Mouse (Mus musculus): Measurements from ENCODE around the gene Ccdc47. TPM values are rescaled to one million over a fixed set of nuclear protein-coding genes. Genes with fewer than 3 reads are reported as not detected.

Gene Ccdc47
- polyA plus RNA-seq, 1 experiment from 2014 or later = 73.3 TPM

DNA sequence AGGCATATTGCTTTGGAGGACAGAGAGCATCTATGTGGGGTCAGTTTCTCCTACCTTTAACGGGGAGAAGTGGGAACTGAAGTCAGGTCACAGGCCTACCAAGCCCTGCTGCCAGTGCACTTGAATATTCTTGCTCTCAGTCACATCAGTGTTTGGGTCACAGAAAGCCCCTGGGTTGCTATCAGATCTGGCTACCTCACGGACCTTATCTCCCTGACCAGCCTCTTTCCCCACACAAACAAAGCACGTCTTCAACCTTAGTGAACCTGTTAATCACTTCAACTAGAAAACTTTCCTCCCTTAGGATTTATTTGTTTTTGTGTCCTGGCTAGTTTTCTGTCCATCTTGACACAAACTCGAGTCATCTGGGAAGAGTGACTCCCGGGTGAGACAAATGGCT, 39.8 kb downstream of the Ccdc47 start:
- Histone ChIP-seq H3K9me3 (ENCODE audit: control insufficient read depth, low read length) (no peaks in the 10 kb centered on the region), H3K27me3 (replicated peaks; ENCODE audit: control insufficient read depth, insufficient read depth, low read length) (no peaks in the 10 kb centered on the region), H3K27ac (ENCODE audit: low read depth, low read length) (no peak overlapping the region), H3K4me1 (replicated peaks; ENCODE audit: control insufficient read depth, insufficient read depth, low read length) (peaks cover 20% of the 10 kb centered on the region), H3K36me3 (ENCODE audit: control insufficient read depth, insufficient read depth, low read length) (no peaks in the 10 kb centered on the region; the same call in 1 of the 2 replicates), H3K4me3 (ENCODE audit: low read depth, low read length) (no peak overlapping the region), H3K4me2 (no peak overlapping the region), H3K9ac (ENCODE audit: low read depth, low read length) (no peak overlapping the region)
- 59% methylated on average over 5 of the region's 5 CpGs for WGBS
- DNase-seq (ENCODE audit: low spot score) = no peak
- no peak for ATAC-seq (replicated peaks; ENCODE audit: low FRiP score)

DNA sequence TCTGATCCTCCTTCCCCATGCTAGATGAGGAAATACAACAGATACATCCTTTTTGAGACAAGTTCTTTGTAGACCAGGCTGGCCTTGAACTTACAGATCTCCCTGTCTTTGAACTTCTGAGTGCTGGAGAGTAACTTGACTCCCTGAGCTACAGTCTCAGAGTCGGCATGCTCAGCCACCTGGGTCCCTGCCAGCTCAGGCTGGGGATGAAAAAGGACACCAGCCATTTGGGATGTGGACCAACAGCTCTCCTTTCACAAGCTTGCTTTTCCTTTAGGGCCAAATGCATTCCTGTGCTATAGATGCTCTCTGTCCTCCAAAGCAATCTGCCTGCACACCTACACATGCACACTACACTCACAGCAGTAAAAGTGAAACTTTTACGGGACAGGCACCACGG, 41.1 kb downstream of the Ccdc47 start:
- no peak for ATAC-seq (replicated peaks; ENCODE audit: low FRiP score)
- WGBS = 65% methylated on average over 3 of the region's 3 CpGs
- Histone ChIP-seq H3K27ac (ENCODE audit: low read depth, low read length) (no peak overlapping the region), H3K9ac (ENCODE audit: low read depth, low read length) (no peak overlapping the region), H3K36me3 (ENCODE audit: control insufficient read depth, insufficient read depth, low read length) (no peaks in the 10 kb centered on the region; the same call in 1 of the 2 replicates), H3K4me2 (no peak overlapping the region), H3K4me1 (replicated peaks; ENCODE audit: control insufficient read depth, insufficient read depth, low read length) (peaks cover 20% of the 10 kb centered on the region), H3K4me3 (ENCODE audit: low read depth, low read length) (no peak overlapping the region), H3K27me3 (replicated peaks; ENCODE audit: control insufficient read depth, insufficient read depth, low read length) (no peaks in the 10 kb centered on the region), H3K9me3 (ENCODE audit: control insufficient read depth, low read length) (no peaks in the 10 kb centered on the region)
- no peak for DNase-seq (ENCODE audit: low spot score)

DNA sequence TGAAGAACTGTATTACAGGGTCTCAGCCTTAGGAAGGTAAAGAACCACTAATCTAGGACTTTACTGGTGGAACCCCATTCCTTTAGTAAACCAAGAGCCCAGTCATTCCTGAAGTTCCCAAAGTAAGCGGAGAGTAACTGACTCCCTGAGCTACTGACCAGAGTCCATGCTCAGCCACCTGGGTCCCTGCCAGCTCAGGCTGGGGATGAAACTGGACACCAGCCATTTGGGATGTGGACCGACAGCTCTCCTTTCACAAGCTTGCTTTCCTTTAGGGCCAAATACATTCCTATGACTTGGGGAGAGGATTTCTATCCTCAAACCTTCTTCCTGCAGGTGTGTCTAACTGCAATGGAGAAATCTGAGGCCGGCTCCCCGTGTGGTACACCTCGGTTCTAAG, 41.8 kb downstream of the Ccdc47 start:
- H3K36me3 ChIP-seq (ENCODE audit: control insufficient read depth, insufficient read depth, low read length) = no peaks in the 10 kb centered on the region; the same call in 1 of the 2 replicates
- DNase-seq (ENCODE audit: low spot score) (no peak), ATAC-seq (replicated peaks; ENCODE audit: low FRiP score) (no peak)
- no peaks in the 10 kb centered on the region for H3K27me3 ChIP-seq (replicated peaks; ENCODE audit: control insufficient read depth, insufficient read depth, low read length)
- H3K4me2 ChIP-seq = no peak overlapping the region
- no peaks in the 10 kb centered on the region for H3K9me3 ChIP-seq (ENCODE audit: control insufficient read depth, low read length)
- no peak overlapping the region for H3K27ac ChIP-seq (ENCODE audit: low read depth, low read length)
- 76% methylated on average over 5 of the region's 5 CpGs for WGBS
- no peak overlapping the region for H3K9ac ChIP-seq (ENCODE audit: low read depth, low read length)
- H3K4me1 ChIP-seq (replicated peaks; ENCODE audit: control insufficient read depth, insufficient read depth, low read length) = peaks cover 17% of the 10 kb centered on the region
- H3K4me3 ChIP-seq (ENCODE audit: low read depth, low read length) = no peak overlapping the region

DNA sequence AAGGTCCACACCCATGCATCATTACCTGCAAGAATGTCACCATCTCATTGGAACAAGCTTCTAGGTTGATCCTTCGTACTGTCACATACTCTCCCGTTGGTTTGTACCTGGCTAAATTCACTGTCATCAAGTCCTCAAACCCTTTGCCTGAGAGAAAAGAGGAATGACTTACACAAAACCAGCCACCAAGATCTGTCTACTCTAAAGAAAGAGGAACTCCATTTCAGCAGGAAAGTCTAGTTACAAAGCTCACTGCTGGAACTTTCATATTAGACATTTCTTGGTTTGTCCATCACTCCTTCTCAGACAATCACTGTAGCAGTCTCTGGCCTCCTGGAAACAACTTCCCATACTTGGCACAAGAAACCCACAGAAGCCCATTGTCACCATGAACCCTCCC, 42.9 kb downstream of the Ccdc47 start:
- peaks cover 10% of the 10 kb centered on the region for H3K4me1 ChIP-seq (replicated peaks; ENCODE audit: control insufficient read depth, insufficient read depth, low read length)
- no peak for ATAC-seq (replicated peaks; ENCODE audit: low FRiP score)
- no peak overlapping the region for H3K4me3 ChIP-seq (ENCODE audit: low read depth, low read length)
- H3K36me3 ChIP-seq (ENCODE audit: control insufficient read depth, insufficient read depth, low read length) = no peaks in the 10 kb centered on the region; the same call in 1 of the 2 replicates
- DNase-seq (ENCODE audit: low spot score) = no peak
- H3K27me3 ChIP-seq (replicated peaks; ENCODE audit: control insufficient read depth, insufficient read depth, low read length) = no peaks in the 10 kb centered on the region
- H3K27ac ChIP-seq (ENCODE audit: low read depth, low read length) = no peak overlapping the region
- 76% methylated on average over 2 of the region's 2 CpGs for WGBS
- H3K9ac ChIP-seq (ENCODE audit: low read depth, low read length) = no peak overlapping the region
- no peak overlapping the region for H3K4me2 ChIP-seq
- H3K9me3 ChIP-seq (ENCODE audit: control insufficient read depth, low read length) = no peaks in the 10 kb centered on the region

- H3K27me3 ChIP-seq (replicated peaks; ENCODE audit: control insufficient read depth, insufficient read depth, low read length) = no peaks in the 10 kb centered on the region
- no peaks in the 10 kb centered on the region; the same call in 1 of the 2 replicates for H3K36me3 ChIP-seq (ENCODE audit: control insufficient read depth, insufficient read depth, low read length)
- H3K4me3 ChIP-seq (ENCODE audit: low read depth, low read length) = no peak overlapping the region
- no peak overlapping the region for H3K4me2 ChIP-seq
- 79% methylated on average over 7 of the region's 7 CpGs for WGBS
- no peak overlapping the region for H3K27ac ChIP-seq (ENCODE audit: low read depth, low read length)
- DNase-seq (ENCODE audit: low spot score) (no peak), ATAC-seq (replicated peaks; ENCODE audit: low FRiP score) (no peak)
- H3K9me3 ChIP-seq (ENCODE audit: control insufficient read depth, low read length) = no peaks in the 10 kb centered on the region
- no peak overlapping the region for H3K9ac ChIP-seq (ENCODE audit: low read depth, low read length)
- no peaks in the 10 kb centered on the region for H3K4me1 ChIP-seq (replicated peaks; ENCODE audit: control insufficient read depth, insufficient read depth, low read length)
Measured at GRCm38 (mm10) chr11:106170807-106171206, 45.3 kb downstream of the Ccdc47 start.

DNA sequence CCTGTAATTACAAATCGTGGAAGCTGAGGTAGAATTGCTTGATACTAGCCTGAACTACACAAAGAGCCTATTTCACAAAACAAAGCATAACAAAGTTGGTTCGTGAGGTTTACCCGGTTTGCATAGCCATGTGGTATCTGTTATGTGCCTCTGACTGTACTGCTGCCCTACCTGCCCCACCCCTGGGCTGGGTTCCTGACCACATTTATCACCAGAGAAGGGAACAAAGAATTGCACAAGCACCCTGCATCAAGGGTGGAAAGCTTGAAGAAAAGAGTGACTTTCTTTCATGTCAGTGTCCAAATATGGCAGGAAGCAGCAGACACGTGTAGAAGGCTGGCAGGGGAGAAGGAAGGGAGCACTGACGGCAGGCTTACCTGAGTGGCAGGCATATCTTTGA, 48.7 kb downstream of the Ccdc47 start:
- H3K27ac ChIP-seq (ENCODE audit: low read depth, low read length) = no peak overlapping the region
- WGBS = 71% methylated on average over 5 of the region's 5 CpGs
- peaks cover 3% of the 10 kb centered on the region; the same call in 1 of the 2 replicates for H3K36me3 ChIP-seq (ENCODE audit: control insufficient read depth, insufficient read depth, low read length)

DNA sequence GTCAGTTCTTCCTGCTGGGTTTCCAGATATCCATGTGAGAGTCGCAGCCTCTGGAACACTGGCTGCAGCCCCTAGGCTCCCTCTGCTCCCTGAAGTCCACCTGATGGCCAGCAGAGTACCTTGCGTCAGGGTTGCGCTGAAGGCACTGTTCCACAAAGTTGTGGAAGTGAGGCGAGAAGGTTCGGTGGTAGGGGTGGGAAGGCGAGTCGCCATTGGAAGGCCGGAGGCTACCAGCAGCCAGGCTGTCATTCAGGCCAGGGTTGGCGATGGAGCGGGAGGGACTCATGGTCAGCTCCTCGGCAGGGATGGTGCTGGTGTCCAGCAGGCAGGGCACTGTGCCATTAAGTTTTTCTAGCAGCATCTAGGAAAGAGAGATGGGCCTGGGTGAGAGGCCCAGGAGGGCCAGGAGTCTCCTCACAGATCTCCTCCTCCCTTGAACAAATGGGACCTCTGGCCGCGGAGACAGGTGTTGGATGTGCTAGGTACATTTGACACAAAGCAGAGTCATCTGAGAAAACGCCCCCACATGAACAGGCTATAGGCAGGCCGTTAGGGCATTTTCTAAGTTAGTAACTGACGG, 51.5 kb downstream of the Ccdc47 start:
- Histone ChIP-seq H3K36me3 (ENCODE audit: control insufficient read depth, insufficient read depth, low read length) (peaks cover 3% of the 10 kb centered on the region; the same call in 1 of the 2 replicates), H3K27ac (ENCODE audit: low read depth, low read length) (peak overlapping the region; percentile 38; the same call in 1 of the 2 replicates), H3K27me3 (replicated peaks; ENCODE audit: control insufficient read depth, insufficient read depth, low read length) (no peaks in the 10 kb centered on the region), H3K9me3 (ENCODE audit: control insufficient read depth, low read length) (no peaks in the 10 kb centered on the region), H3K4me2 (no peak overlapping the region; the same call in 1 of the 2 replicates), H3K4me3 (ENCODE audit: low read depth, low read length) (no peak overlapping the region), H3K9ac (ENCODE audit: low read depth, low read length) (no peak overlapping the region), H3K4me1 (replicated peaks; ENCODE audit: control insufficient read depth, insufficient read depth, low read length) (peaks cover 5% of the 10 kb centered on the region)
- WGBS = 83% methylated on average over 16 of the region's 16 CpGs
- ATAC-seq (replicated peaks; ENCODE audit: low FRiP score) (no peak), DNase-seq (ENCODE audit: low spot score) (no peak)

More for the DNA sequence above, 48.7 kb downstream of the Ccdc47 start:
- H3K9me3 ChIP-seq (ENCODE audit: control insufficient read depth, low read length) = no peaks in the 10 kb centered on the region
- H3K4me2 ChIP-seq = no peak overlapping the region
- H3K4me1 ChIP-seq (replicated peaks; ENCODE audit: control insufficient read depth, insufficient read depth, low read length) = no peaks in the 10 kb centered on the region; the same call in 1 of the 2 replicates
- no peak overlapping the region for H3K9ac ChIP-seq (ENCODE audit: low read depth, low read length)
- ATAC-seq (replicated peaks; ENCODE audit: low FRiP score) (no peak), DNase-seq (ENCODE audit: low spot score) (no peak)
- no peaks in the 10 kb centered on the region for H3K27me3 ChIP-seq (replicated peaks; ENCODE audit: control insufficient read depth, insufficient read depth, low read length)
- no peak overlapping the region for H3K4me3 ChIP-seq (ENCODE audit: low read depth, low read length)

- ATAC-seq (replicated peaks; ENCODE audit: low FRiP score) (no peak), DNase-seq (ENCODE audit: low spot score) (no peak)
- Histone ChIP-seq H3K4me1 (replicated peaks; ENCODE audit: control insufficient read depth, insufficient read depth, low read length) (peaks cover 15% of the 10 kb centered on the region), H3K9ac (ENCODE audit: low read depth, low read length) (no peak overlapping the region; the same call in 1 of the 2 replicates), H3K4me2 (no peak overlapping the region), H3K9me3 (ENCODE audit: control insufficient read depth, low read length) (no peaks in the 10 kb centered on the region), H3K36me3 (ENCODE audit: control insufficient read depth, insufficient read depth, low read length) (peaks cover 3% of the 10 kb centered on the region; the same call in 1 of the 2 replicates), H3K27ac (ENCODE audit: low read depth, low read length) (peak overlapping the region; percentile 38), H3K4me3 (ENCODE audit: low read depth, low read length) (no peak overlapping the region), H3K27me3 (replicated peaks; ENCODE audit: control insufficient read depth, insufficient read depth, low read length) (no peaks in the 10 kb centered on the region)
- 66% methylated on average over 4 of the region's 4 CpGs for WGBS
Measured at GRCm38 (mm10) chr11:106163546-106163945, 52.6 kb downstream of the Ccdc47 start.

GRCm38 (mm10) chr11:106162237-106162636, 53.9 kb downstream of the Ccdc47 start:
- Histone ChIP-seq H3K4me3 (ENCODE audit: low read depth, low read length) (no peak overlapping the region), H3K27me3 (replicated peaks; ENCODE audit: control insufficient read depth, insufficient read depth, low read length) (no peaks in the 10 kb centered on the region), H3K9me3 (ENCODE audit: control insufficient read depth, low read length) (no peaks in the 10 kb centered on the region), H3K36me3 (ENCODE audit: control insufficient read depth, insufficient read depth, low read length) (peaks cover 10% of the 10 kb centered on the region), H3K9ac (ENCODE audit: low read depth, low read length) (no peak overlapping the region), H3K4me2 (no peak overlapping the region), H3K4me1 (replicated peaks; ENCODE audit: control insufficient read depth, insufficient read depth, low read length) (peaks cover 21% of the 10 kb centered on the region), H3K27ac (ENCODE audit: low read depth, low read length) (no peak overlapping the region)
- ATAC-seq (replicated peaks; ENCODE audit: low FRiP score) (no peak), DNase-seq (ENCODE audit: low spot score) (no peak)
- 86% methylated on average over 2 of the region's 2 CpGs for WGBS

Data from liver, embryonic 11.5 days (tissue).